Mouse (Mus musculus): ENCODE results near the gene Rtn4.

DNA sequence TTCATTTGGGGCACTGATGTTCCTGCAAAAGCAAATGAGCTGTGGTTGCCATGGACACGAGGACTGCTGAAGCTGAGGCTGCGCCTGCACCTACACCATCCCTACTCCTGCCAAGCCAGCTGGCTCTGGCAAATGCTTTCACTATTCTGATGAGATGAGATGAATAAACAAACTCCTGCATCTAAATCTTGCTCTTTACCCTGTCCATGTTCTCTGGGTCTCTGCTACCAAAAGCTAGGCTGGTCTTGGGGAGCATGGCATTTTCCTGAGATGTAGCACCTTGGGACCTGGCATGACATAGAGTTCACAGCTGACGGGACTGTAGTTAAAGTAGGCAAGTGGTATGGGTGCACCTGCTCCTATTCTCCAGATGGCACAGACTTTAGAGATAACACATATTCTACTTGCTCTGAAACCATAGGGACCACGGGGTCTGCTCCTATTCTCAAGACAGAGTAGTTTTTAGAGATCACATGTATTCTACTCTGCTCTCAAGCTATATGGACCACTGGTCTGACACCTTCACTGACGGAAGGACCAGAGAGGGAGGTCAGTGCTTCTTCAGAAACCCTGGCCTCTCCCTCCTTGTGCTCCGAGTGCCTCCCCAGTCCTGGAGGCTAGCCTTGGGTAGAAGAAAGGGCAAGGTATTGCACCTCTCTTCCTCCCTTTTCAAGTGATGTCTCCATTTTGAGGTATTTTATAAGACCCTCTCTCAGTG is 96.3 kb downstream of the Rtn4 start:
- no peak for TF ChIP-seq CTCF (IDR thresholded peaks at IDR 0.05; ENCODE audit: low read depth, low read length)
- TF ChIP-seq GATA1 (IDR thresholded peaks at IDR 0.05; ENCODE audit: borderline replicate concordance, low read length): no peak

All from G1E (cell line).